Mouse (Mus musculus) heart, postnatal 10 days (tissue): ENCODE measurements around the gene Upf3a. TPM values are rescaled to one million over a fixed set of nuclear protein-coding genes. Genes with fewer than 3 reads are reported as not detected.
"Not testable (repeated sequence)": the region's sequence is repeated elsewhere in the genome, so short reads cannot be mapped to it uniquely, and the experiment has no call there.

Source experiments
- DNase-seq, 2 experiments: peaks; one replicate each; pipeline ENCODE4 v3.0.0; 2021
- intact Hi-C: fragments of 180-260 bp; cut with DNase I; formaldehyde crosslinking; loops from one replicate; pipeline ENCODE4 v1.15.1; 2025
- total RNA-seq, 2 experiments: library from RNA; stranded (reverse); gene quantifications; 2 replicates each; pipeline ENCODE4 v1.2.3; 2021

Upf3a gene
- total RNA-seq, 2 experiments from 2014 or later, result 14.0 to 15.0 TPM

DNA sequence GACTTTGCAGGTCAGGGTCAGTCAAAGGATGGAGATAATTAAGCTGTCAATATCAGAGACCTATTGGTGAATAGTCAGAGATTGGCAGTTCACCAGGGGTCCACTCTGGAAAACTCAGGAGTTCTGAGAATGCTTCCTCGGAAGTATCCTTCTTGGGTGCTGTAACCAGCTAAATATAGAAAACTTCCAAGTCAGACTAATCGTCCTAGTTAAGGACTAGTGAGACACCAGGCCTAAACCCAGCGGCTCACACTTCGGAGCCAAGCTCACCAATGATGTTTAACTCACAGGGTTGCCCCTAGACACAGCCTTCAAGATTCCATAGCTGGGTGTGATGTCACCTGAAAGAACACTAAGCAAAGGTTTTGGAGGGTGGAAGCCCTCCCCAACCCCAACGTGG, 52.9 kb downstream of the Upf3a start, which contains the start of gene AF366264:
AF366264 (minus strand) TSS at position 101 of the 400 bp plus-strand sequence.
- DNase-seq, intact Hi-C loops: not testable (repeated sequence)

DNA sequence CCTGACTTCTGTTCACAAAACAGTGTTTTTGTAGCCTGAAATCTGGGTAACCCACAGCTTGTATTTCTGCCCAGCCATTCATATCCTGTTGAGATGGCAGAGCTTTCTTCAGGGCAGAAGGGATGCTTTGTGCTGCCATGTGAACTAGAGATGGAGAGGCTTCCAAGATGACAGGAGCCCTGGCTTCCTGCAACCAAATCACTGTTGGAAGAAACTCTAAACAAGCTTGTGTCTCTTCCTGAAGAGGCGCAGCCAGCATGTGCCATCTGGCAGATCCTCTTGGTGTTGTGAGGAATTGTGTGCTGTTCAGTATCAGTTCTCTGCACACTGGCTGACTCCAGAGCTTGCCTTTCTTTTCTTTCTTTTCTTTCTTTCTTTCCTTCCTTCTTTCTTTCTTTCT, 57.9 kb downstream of the Upf3a start:
- DNase-seq, intact Hi-C loops: not testable (repeated sequence)

Other genes starting within 250 kb of the Upf3a start
- not detected for gene 1700029H14Rik, start 223.2 kb upstream of the Upf3a start, total RNA-seq
- gene Rasa3, start 108.0 kb upstream of the Upf3a start, total RNA-seq, result 10 to 100 TPM; 22.3 to 25.1 TPM
- not detected for gene Cfap97d2, start 79.7 kb upstream of the Upf3a start, total RNA-seq
- 10 to 100 TPM; 40.6 to 43.1 TPM for gene Cdc16, start 27.9 kb upstream of the Upf3a start, total RNA-seq
- not detected for gene AF366264, start 52.8 kb downstream of the Upf3a start, total RNA-seq
- 10 to 100 TPM; 10.3 to 11.4 TPM for gene Champ1, start 84.0 kb downstream of the Upf3a start, total RNA-seq
- gene Coprs, start 104.7 kb downstream of the Upf3a start, total RNA-seq, result 10 to 100 TPM; 15.1 to 17.1 TPM